Comparison of ENCODE assay signal across 16 mouse cellular contexts in genomic region chr19:23898501-23898900, GRCm38 (mm10).
A peak's percentile ranks its signal among the peaks of the same experiment; 100 is the strongest.
DNase-seq lines count a peak whose midpoint lies in the region; ATAC-seq and TF ChIP-seq lines count a peak whose summit lies in the region.
"Had no signal": no experiment of that assay in that cellular context is flagged by ENCODE, and none has a peak within 500 bp of the region (broad histone marks: within the 10 kb centered on the region; RNA-seq: fewer than 3 reads in every experiment).

No protein-coding gene starts in this region.

- H3K36me3 ChIP-seq in limb, embryonic 11.5 days (ENCODE audit: control insufficient read depth, insufficient read depth, low read length): no peaks in the 10 kb centered on the region
- H3K36me3 ChIP-seq in limb, embryonic 10.5 days: no peaks in the 10 kb centered on the region
- no peaks in the 10 kb centered on the region for H3K36me3 ChIP-seq in embryonic facial prominence, embryonic 11.5 days (replicated peaks; ENCODE audit: control insufficient read depth, insufficient read depth, low read depth, low read length)
- H3K36me3 ChIP-seq in midbrain, embryonic 13.5 days: peaks cover 4% of the 10 kb centered on the region
- no peaks in the 10 kb centered on the region for H3K36me3 ChIP-seq in lung, postnatal 0 days (ENCODE audit: insufficient read depth, low read length)

- H3K9me3 ChIP-seq in limb, embryonic 11.5 days (ENCODE audit: control insufficient read depth, low read length): no peaks in the 10 kb centered on the region
- H3K9me3 ChIP-seq in limb, embryonic 10.5 days (replicated peaks): no peaks in the 10 kb centered on the region
- no peaks in the 10 kb centered on the region for H3K9me3 ChIP-seq in embryonic facial prominence, embryonic 11.5 days (replicated peaks; ENCODE audit: control insufficient read depth, low read length)
- no peaks in the 10 kb centered on the region for H3K9me3 ChIP-seq in midbrain, embryonic 13.5 days
- no peaks in the 10 kb centered on the region for H3K9me3 ChIP-seq in lung, postnatal 0 days (ENCODE audit: low read length)
- H3K9me3 ChIP-seq: hindbrain, embryonic 15.5 days had no signal

- no peak overlapping the region for H3K9ac ChIP-seq in limb, embryonic 11.5 days (ENCODE audit: low read length)
- H3K9ac ChIP-seq in embryonic facial prominence, embryonic 11.5 days (replicated peaks; ENCODE audit: low read length): no peak overlapping the region
- H3K9ac ChIP-seq in midbrain, embryonic 13.5 days (replicated peaks): no peak overlapping the region
- H3K9ac ChIP-seq in lung, postnatal 0 days (replicated peaks; ENCODE audit: low read depth): no peak overlapping the region
- H3K9ac ChIP-seq: hindbrain, embryonic 15.5 days had no signal

- no peak overlapping the region for H3K27ac ChIP-seq in limb, embryonic 11.5 days (replicated peaks; ENCODE audit: low read depth, low read length)
- H3K27ac ChIP-seq in limb, embryonic 10.5 days: no peak overlapping the region
- H3K27ac ChIP-seq in embryonic facial prominence, embryonic 11.5 days (replicated peaks; ENCODE audit: low read depth, low read length): no peak overlapping the region
- no peak overlapping the region for H3K27ac ChIP-seq in midbrain, embryonic 13.5 days
- H3K27ac ChIP-seq in lung, postnatal 0 days (ENCODE audit: low read length): no peak overlapping the region
- H3K27ac ChIP-seq: gastrocnemius, adult 2 months; hindbrain, embryonic 15.5 days; macrophage had no signal

- 66% methylated on average over 11 of the region's 11 CpGs for WGBS in limb, embryonic 11.5 days
- WGBS in limb, embryonic 10.5 days: 62% methylated on average over 11 of the region's 11 CpGs
- 55% methylated on average over 11 of the region's 11 CpGs for WGBS in embryonic facial prominence, embryonic 11.5 days
- WGBS in midbrain, embryonic 13.5 days: 23% methylated on average over 11 of the region's 11 CpGs
- WGBS in lung, postnatal 0 days: 47% methylated on average over 11 of the region's 11 CpGs

- TF ChIP-seq EP300 in lung, postnatal 0 days (IDR thresholded peaks at IDR 0.05): no peak

- no peak overlapping the region for H3K4me3 ChIP-seq in limb, embryonic 11.5 days (ENCODE audit: low read depth, low read length)
- no peak overlapping the region for H3K4me3 ChIP-seq in limb, embryonic 10.5 days
- H3K4me3 ChIP-seq in embryonic facial prominence, embryonic 11.5 days (ENCODE audit: low read depth, low read length): no peak overlapping the region
- no peak overlapping the region for H3K4me3 ChIP-seq in midbrain, embryonic 13.5 days (replicated peaks)
- H3K4me3 ChIP-seq in lung, postnatal 0 days (ENCODE audit: low read depth, low read length): no peak overlapping the region
- H3K4me3 ChIP-seq: gastrocnemius, adult 2 months; hindbrain, embryonic 15.5 days had no signal

- peak; percentile 24 for DNase-seq in limb, embryonic 11.5 days (ENCODE audit: low spot score)
- DNase-seq in limb, embryonic 10.5 days (ENCODE audit: low spot score): no peak
- peak; percentile 19 for DNase-seq in embryonic facial prominence, embryonic 11.5 days (ENCODE audit: low spot score)
- DNase-seq in cerebellum, adult 11 months: no peak
- no peak for DNase-seq in lung, postnatal 0 days (ENCODE audit: low spot score)
- DNase-seq in urinary bladder, adult 2 months (ENCODE audit: low spot score): no peak
- DNase-seq: cerebellum, postnatal 10 days; gastrocnemius, adult 2 months; kidney, postnatal 10 days; thymus, postnatal 36 days had no signal

- ATAC-seq in limb, embryonic 11.5 days (ENCODE audit: insufficient number of reproducible peaks, low FRiP score, low TSS enrichment, low read depth): no peak
- ATAC-seq in embryonic facial prominence, embryonic 11.5 days (replicated peaks; ENCODE audit: insufficient number of reproducible peaks, low FRiP score, low TSS enrichment, low read depth): no peak
- peak; percentile 74 for ATAC-seq in midbrain, embryonic 13.5 days
- no peak for ATAC-seq in lung, postnatal 0 days

- 0 out of 2 replicates have a peak, but pooled peaks cover 3% of the 10 kb centered on the region for H3K4me1 ChIP-seq in limb, embryonic 11.5 days (ENCODE audit: control insufficient read depth, insufficient read depth, low read length)
- peaks cover 21% of the 10 kb centered on the region for H3K4me1 ChIP-seq in limb, embryonic 10.5 days
- no peaks in the 10 kb centered on the region for H3K4me1 ChIP-seq in embryonic facial prominence, embryonic 11.5 days (ENCODE audit: control insufficient read depth, insufficient read depth, low read length)
- H3K4me1 ChIP-seq in midbrain, embryonic 13.5 days (replicated peaks): peaks cover 18% of the 10 kb centered on the region
- no peaks in the 10 kb centered on the region for H3K4me1 ChIP-seq in lung, postnatal 0 days (ENCODE audit: insufficient read depth, low read depth, low read length)

- TF ChIP-seq CTCF in lung, postnatal 0 days (IDR thresholded peaks at IDR 0.05): no peak

- no peak overlapping the region for H3K4me2 ChIP-seq in limb, embryonic 11.5 days (ENCODE audit: low read depth, severe bottlenecking)
- no peak overlapping the region for H3K4me2 ChIP-seq in embryonic facial prominence, embryonic 11.5 days (ENCODE audit: low read depth, low read length)
- no peak overlapping the region for H3K4me2 ChIP-seq in midbrain, embryonic 13.5 days (replicated peaks)
- H3K4me2 ChIP-seq in lung, postnatal 0 days (replicated peaks; ENCODE audit: low read depth, low read length): no peak overlapping the region
- H3K4me2 ChIP-seq: heart, embryonic 11.5 days; hindbrain, embryonic 15.5 days; liver, embryonic 11.5 days had no signal

- peaks cover 11% of the 10 kb centered on the region for H3K27me3 ChIP-seq in limb, embryonic 11.5 days (ENCODE audit: control insufficient read depth, insufficient read depth, low read length)
- H3K27me3 ChIP-seq in limb, embryonic 10.5 days (ENCODE audit: low read depth, poor library complexity, severe bottlenecking): peaks cover 73% of the 10 kb centered on the region
- peaks cover 4% of the 10 kb centered on the region for H3K27me3 ChIP-seq in embryonic facial prominence, embryonic 11.5 days (ENCODE audit: control insufficient read depth, insufficient read depth, low read length)
- H3K27me3 ChIP-seq in midbrain, embryonic 13.5 days: peaks cover 51% of the 10 kb centered on the region
- peaks cover 10% of the 10 kb centered on the region; the same call in 1 of the 2 replicates for H3K27me3 ChIP-seq in lung, postnatal 0 days (replicated peaks; ENCODE audit: insufficient read depth, low read length)
- H3K27me3 ChIP-seq: CH12.LX had no signal

Comparison
In these comparisons a context has a peak if more than half of its experiments do, and no peak if none do; other contexts are left out.
1. DNase-seq: peak in limb, embryonic 11.5 days (single experiment) and embryonic facial prominence, embryonic 11.5 days (single experiment); none in limb, embryonic 10.5 days (single experiment), cerebellum, adult 11 months (single experiment), lung, postnatal 0 days (single experiment) and urinary bladder, adult 2 months (single experiment).